Mouse (Mus musculus) urinary bladder, postnatal 14 days (tissue): ENCODE results near the gene Chd5.
A peak's percentile ranks its signal among the peaks of the same experiment; 100 is the strongest.

Experiments
- DNase-seq: peaks from one replicate; pipeline ENCODE4 v3.0.0; 2021; ENCODE audit warnings: low spot score

Chd5 gene

GRCm38 (mm10) chr4:152318517-152319234, 19.8 kb upstream of the Chd5 start, which contains the start of gene Rnf207:
Rnf207 (minus strand) TSS chr4:152318993.
- peak; percentile 51 for DNase-seq

GRCm38 (mm10) chr4:152321464-152321863, 17.0 kb upstream of the Chd5 start:
- no peak for DNase-seq

- no peak for DNase-seq
Observed at GRCm38 (mm10) chr4:152324641-152325562, 13.5 kb upstream of the Chd5 start.

GRCm38 (mm10) chr4:152325574-152326411, 12.7 kb upstream of the Chd5 start, which contains the start of gene Rpl22:
Rpl22 (plus strand) TSS chr4:152325742.
- peak; percentile 93 for DNase-seq

- no peak for DNase-seq
Observed at GRCm38 (mm10) chr4:152326543-152326942, 11.9 kb upstream of the Chd5 start.

GRCm38 (mm10) chr4:152328691-152329090, 9.8 kb upstream of the Chd5 start:
- peak; percentile 49 for DNase-seq

GRCm38 (mm10) chr4:152332952-152333351, 5.5 kb upstream of the Chd5 start:
- DNase-seq: peak; percentile 72

- no peak for DNase-seq
Observed at GRCm38 (mm10) chr4:152333587-152333986, 4.9 kb upstream of the Chd5 start.

GRCm38 (mm10) chr4:152337772-152338171, 679 bp upstream of the Chd5 start:
- DNase-seq: no peak

- DNase-seq: no peak
Observed at GRCm38 (mm10) chr4:152339293-152339790, 891 bp downstream of the Chd5 start.

- DNase-seq: no peak
Observed at GRCm38 (mm10) chr4:152340584-152341284, 2.3 kb downstream of the Chd5 start.

- peak; percentile 17 for DNase-seq
Observed at GRCm38 (mm10) chr4:152343296-152343695, 4.8 kb downstream of the Chd5 start.

GRCm38 (mm10) chr4:152344651-152345050, 6.2 kb downstream of the Chd5 start:
- DNase-seq: no peak

GRCm38 (mm10) chr4:152345120-152345889, 6.9 kb downstream of the Chd5 start:
- peak; percentile 71 for DNase-seq

GRCm38 (mm10) chr4:152349837-152350381, 11.5 kb downstream of the Chd5 start:
- DNase-seq: no peak

GRCm38 (mm10) chr4:152350722-152351421, 12.4 kb downstream of the Chd5 start:
- no peak for DNase-seq

- DNase-seq: no peak
Observed at GRCm38 (mm10) chr4:152351422-152352305, 13.2 kb downstream of the Chd5 start.

- DNase-seq: no peak
Observed at GRCm38 (mm10) chr4:152353886-152354637, 15.6 kb downstream of the Chd5 start.
